Mouse (Mus musculus): Measurements from ENCODE around the gene Ppp1r10. TPM values are rescaled to one million over a fixed set of nuclear protein-coding genes. Genes with fewer than 3 reads are reported as not detected.
"Not testable (repeated sequence)": the region's sequence is repeated elsewhere in the genome, so short reads cannot be mapped to it uniquely, and the experiment has no call there.

Gene Ppp1r10
- polyA plus RNA-seq, 1 experiment from 2014 or later, result 45.2 TPM

DNA sequence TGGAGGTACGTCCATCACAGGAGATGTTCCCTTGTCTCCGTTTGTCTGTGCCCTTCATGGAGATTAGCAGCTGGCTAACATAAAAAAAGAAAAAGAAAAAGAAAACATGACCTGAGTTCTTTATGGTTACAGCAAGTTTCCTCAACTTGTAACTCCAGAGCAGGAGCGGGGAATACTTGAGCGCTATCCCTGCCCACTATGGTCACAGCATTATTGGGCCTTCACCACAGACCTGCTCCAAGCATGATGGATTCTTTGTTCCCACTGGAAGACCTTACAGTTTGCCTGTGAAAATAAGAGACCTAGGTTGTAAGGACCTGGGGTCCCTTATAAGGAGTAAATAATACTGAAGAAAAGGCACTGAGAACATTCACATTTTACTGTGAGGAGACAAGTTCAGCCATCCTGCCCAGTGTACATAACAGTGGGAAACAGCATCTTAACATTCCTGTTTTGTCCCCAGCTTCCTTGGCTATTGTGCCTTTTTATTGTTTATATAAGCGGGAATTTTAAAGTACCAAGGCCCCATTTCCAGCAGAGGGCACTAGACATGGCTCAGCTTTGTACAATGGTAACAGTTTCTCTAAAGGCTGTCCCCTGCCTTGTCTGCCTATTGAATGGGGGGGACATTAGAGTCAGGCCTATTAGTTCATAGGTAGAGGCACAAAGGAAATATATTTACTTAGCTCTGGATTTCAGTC lies 4.8 kb downstream of the Ppp1r10 start:
- Histone ChIP-seq H3K27me3 (ENCODE audit: control insufficient read depth, insufficient read depth, low read length) (no peaks in the 10 kb centered on the region), H3K4me2 (ENCODE audit: low read length) (peak overlapping the region; percentile 65), H3K9me3 (ENCODE audit: control insufficient read depth, low read length) (no peaks in the 10 kb centered on the region), H3K4me1 (ENCODE audit: control insufficient read depth, insufficient read depth, low read length) (peaks cover 30% of the 10 kb centered on the region), H3K9ac (replicated peaks; ENCODE audit: low read length) (peak overlapping the region; percentile 17; the same call in 1 of the 2 replicates), H3K36me3 (ENCODE audit: control insufficient read depth, insufficient read depth, low read length) (peaks cover 29% of the 10 kb centered on the region), H3K27ac (replicated peaks; ENCODE audit: low read depth, low read length) (peak overlapping the region; percentile 92), H3K4me3 (replicated peaks; ENCODE audit: low read depth, low read length) (no peak overlapping the region)
- WGBS, result 72% methylated on average over 5 of the region's 5 CpGs
- DNase-seq, result peak; percentile 81
- no peak for ATAC-seq (ENCODE audit: low FRiP score, low TSS enrichment)

DNA sequence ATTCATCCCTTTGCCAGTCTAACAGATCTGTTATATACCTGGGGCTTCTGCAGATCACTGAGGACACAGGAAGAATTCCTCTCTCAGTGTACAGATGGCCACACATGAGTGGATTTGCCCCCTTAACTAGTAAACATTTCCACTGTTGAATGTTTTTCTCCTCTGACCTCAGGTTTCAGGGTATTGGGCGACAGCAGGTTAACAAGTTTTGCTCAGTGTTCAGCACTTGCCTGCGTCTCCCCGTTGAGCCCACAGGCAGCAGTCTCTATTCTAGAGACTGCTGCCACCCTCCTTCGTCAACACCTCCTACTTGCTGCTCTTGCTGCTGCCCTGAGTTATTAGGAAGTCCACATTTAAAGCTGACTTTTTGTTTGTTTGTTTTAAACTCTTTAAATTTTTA lies 5.5 kb downstream of the Ppp1r10 start:
- ATAC-seq (ENCODE audit: low FRiP score, low TSS enrichment) (no peak), DNase-seq (no peak)
- Histone ChIP-seq H3K9ac (replicated peaks; ENCODE audit: low read length) (no peak overlapping the region), H3K4me1 (ENCODE audit: control insufficient read depth, insufficient read depth, low read length) (peaks cover 30% of the 10 kb centered on the region), H3K4me3 (replicated peaks; ENCODE audit: low read depth, low read length) (no peak overlapping the region), H3K9me3 (ENCODE audit: control insufficient read depth, low read length) (no peaks in the 10 kb centered on the region), H3K36me3 (ENCODE audit: control insufficient read depth, insufficient read depth, low read length) (peaks cover 36% of the 10 kb centered on the region), H3K4me2 (ENCODE audit: low read length) (no peak overlapping the region), H3K27ac (replicated peaks; ENCODE audit: low read depth, low read length) (peak overlapping the region; percentile 92; the same call in 1 of the 2 replicates), H3K27me3 (ENCODE audit: control insufficient read depth, insufficient read depth, low read length) (no peaks in the 10 kb centered on the region)
- 86% methylated on average over 4 of the region's 4 CpGs for WGBS

DNA sequence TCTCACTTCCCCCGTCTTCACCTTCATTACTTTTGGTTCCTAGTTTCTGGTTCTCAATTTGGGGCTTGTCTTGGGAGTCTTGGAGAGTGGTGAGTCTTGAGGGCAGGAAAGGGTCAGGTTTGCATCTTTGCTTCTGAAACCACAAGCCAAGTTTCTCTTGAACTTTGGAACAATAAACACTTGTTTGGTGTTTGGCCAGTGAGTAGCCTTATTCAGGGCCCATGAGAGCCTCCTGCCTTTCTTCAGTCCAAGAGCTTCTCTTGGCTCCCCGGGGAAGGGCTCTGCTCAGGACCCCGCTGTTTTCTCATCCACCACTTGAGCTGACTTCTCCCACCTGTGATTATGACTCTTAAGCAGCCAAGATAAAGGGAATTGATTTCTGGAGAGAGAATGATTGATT lies 6.3 kb downstream of the Ppp1r10 start:
- ATAC-seq (ENCODE audit: low FRiP score, low TSS enrichment), result no peak
- no peak for DNase-seq
- 93% methylated on average over 3 of the region's 3 CpGs for WGBS
- Histone ChIP-seq H3K9ac (replicated peaks; ENCODE audit: low read length) (no peak overlapping the region; the same call in 1 of the 2 replicates), H3K27ac (replicated peaks; ENCODE audit: low read depth, low read length) (no peak overlapping the region), H3K4me3 (replicated peaks; ENCODE audit: low read depth, low read length) (no peak overlapping the region), H3K27me3 (ENCODE audit: control insufficient read depth, insufficient read depth, low read length) (no peaks in the 10 kb centered on the region), H3K9me3 (ENCODE audit: control insufficient read depth, low read length) (no peaks in the 10 kb centered on the region), H3K36me3 (ENCODE audit: control insufficient read depth, insufficient read depth, low read length) (peaks cover 42% of the 10 kb centered on the region), H3K4me2 (ENCODE audit: low read length) (no peak overlapping the region), H3K4me1 (ENCODE audit: control insufficient read depth, insufficient read depth, low read length) (peaks cover 30% of the 10 kb centered on the region)

DNA sequence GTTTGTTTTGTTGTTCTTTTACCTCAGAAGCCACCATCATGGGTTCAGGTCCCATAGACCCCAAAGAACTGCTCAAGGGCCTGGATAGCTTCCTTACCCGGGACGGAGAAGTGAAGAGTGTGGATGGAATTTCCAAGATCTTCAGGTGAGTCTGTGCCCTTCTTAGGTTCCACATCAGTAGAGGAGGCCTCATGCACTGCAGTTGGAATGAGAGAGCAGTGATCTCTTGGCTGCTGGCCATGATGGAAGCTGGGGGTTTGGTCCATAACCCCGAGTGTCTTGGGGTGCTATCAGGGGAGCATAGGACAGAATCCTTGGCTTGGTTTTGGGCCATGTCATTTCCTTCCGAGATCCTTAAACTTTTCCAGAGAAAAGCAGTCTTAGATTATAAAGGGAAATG lies 7.0 kb downstream of the Ppp1r10 start:
- H3K4me2 ChIP-seq (ENCODE audit: low read length), result no peak overlapping the region
- DNase-seq, result no peak
- H3K4me1 ChIP-seq (ENCODE audit: control insufficient read depth, insufficient read depth, low read length), result peaks cover 30% of the 10 kb centered on the region
- 93% methylated on average over 4 of the region's 4 CpGs for WGBS
- H3K27ac ChIP-seq (replicated peaks; ENCODE audit: low read depth, low read length), result no peak overlapping the region
- H3K9ac ChIP-seq (replicated peaks; ENCODE audit: low read length), result no peak overlapping the region
- H3K4me3 ChIP-seq (replicated peaks; ENCODE audit: low read depth, low read length), result no peak overlapping the region
- H3K9me3 ChIP-seq (ENCODE audit: control insufficient read depth, low read length), result no peaks in the 10 kb centered on the region
- no peak for ATAC-seq (ENCODE audit: low FRiP score, low TSS enrichment)
- peaks cover 49% of the 10 kb centered on the region for H3K36me3 ChIP-seq (ENCODE audit: control insufficient read depth, insufficient read depth, low read length)
- no peaks in the 10 kb centered on the region for H3K27me3 ChIP-seq (ENCODE audit: control insufficient read depth, insufficient read depth, low read length)

DNA sequence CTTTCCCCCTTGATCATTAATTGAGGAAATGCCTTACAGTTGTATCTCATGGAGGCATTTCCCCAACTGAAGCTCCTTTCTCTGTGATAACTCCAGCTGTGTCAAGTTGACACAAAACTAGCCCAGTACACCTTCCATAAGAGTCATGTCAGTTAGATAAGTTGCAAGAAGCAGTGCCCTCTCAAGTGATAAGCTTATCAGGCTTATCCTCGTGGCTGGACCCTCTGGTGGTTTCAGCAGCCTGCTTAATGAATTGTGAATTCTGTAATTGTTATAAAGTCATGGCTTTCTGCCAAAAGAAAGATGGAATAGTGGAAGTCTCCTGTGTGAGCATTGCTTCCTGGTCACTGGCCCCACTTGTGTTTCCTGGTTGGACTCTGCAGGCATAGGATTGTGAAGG lies 11.2 kb downstream of the Ppp1r10 start:
- WGBS, result 74% methylated on average over 1 of the region's 1 CpGs
- H3K36me3 ChIP-seq (ENCODE audit: control insufficient read depth, insufficient read depth, low read length), result peaks cover 81% of the 10 kb centered on the region
- DNase-seq, result no peak

DNA sequence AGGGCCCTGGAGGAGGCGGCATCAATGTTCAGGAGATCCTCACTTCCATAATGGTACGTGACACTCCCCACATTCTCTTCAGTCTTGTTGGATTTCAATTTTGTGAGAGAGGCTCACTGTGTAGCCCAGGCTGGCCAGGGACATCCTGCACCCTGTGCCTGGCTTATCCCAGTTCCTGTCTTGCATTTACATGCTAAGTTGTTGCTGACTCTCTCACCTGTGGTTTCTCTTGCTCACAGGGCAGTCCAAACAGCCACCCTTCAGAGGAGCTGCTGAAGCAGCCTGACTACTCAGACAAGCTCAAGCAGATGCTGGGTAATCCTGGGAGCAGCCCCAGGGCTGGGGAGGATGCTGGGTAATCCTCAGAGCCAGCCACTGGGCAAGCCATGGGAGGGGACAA lies 13.3 kb downstream of the Ppp1r10 start:
- Histone ChIP-seq H3K27ac (replicated peaks; ENCODE audit: low read depth, low read length) (no peak overlapping the region), H3K9ac (replicated peaks; ENCODE audit: low read length) (no peak overlapping the region), H3K36me3 (ENCODE audit: control insufficient read depth, insufficient read depth, low read length) (peaks cover 69% of the 10 kb centered on the region), H3K4me2 (ENCODE audit: low read length) (no peak overlapping the region), H3K4me3 (replicated peaks; ENCODE audit: low read depth, low read length) (no peak overlapping the region), H3K9me3 (ENCODE audit: control insufficient read depth, low read length) (no peaks in the 10 kb centered on the region), H3K4me1 (ENCODE audit: control insufficient read depth, insufficient read depth, low read length) (no peaks in the 10 kb centered on the region), H3K27me3 (ENCODE audit: control insufficient read depth, insufficient read depth, low read length) (no peaks in the 10 kb centered on the region)
- ATAC-seq (ENCODE audit: low FRiP score, low TSS enrichment) (no peak), DNase-seq (no peak)
- WGBS, result 93% methylated on average over 2 of the region's 2 CpGs

More for the DNA sequence above, 11.2 kb downstream of the Ppp1r10 start:
- no peak for ATAC-seq (ENCODE audit: low FRiP score, low TSS enrichment)
- Histone ChIP-seq H3K27ac (replicated peaks; ENCODE audit: low read depth, low read length) (no peak overlapping the region), H3K9me3 (ENCODE audit: control insufficient read depth, low read length) (no peaks in the 10 kb centered on the region), H3K27me3 (ENCODE audit: control insufficient read depth, insufficient read depth, low read length) (no peaks in the 10 kb centered on the region), H3K9ac (replicated peaks; ENCODE audit: low read length) (no peak overlapping the region), H3K4me3 (replicated peaks; ENCODE audit: low read depth, low read length) (no peak overlapping the region), H3K4me1 (ENCODE audit: control insufficient read depth, insufficient read depth, low read length) (no peaks in the 10 kb centered on the region), H3K4me2 (ENCODE audit: low read length) (no peak overlapping the region)

DNA sequence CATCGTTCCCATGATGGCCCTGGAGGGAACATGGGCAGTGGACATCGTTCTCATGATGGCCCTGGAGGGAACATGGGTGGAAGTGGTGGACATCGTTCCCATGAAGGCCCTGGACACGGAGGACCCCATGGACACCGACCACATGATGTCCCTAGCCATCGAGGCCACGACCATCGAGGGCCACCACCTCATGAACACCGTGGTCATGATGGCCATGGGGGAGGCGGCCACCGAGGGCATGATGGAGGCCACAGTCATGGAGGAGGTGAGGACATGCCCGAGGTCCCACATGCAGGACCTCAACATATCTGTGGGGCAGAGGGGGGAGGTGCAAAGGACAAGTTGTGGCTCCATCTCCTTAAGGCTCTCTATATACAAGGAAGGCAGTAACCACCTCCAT lies 14.4 kb downstream of the Ppp1r10 start:
- DNase-seq (no peak), ATAC-seq (ENCODE audit: low FRiP score, low TSS enrichment) (no peak)
- peaks cover 58% of the 10 kb centered on the region for H3K36me3 ChIP-seq (ENCODE audit: control insufficient read depth, insufficient read depth, low read length)
- H3K9ac ChIP-seq (replicated peaks; ENCODE audit: low read length), result no peak overlapping the region
- H3K27me3 ChIP-seq (ENCODE audit: control insufficient read depth, insufficient read depth, low read length), result no peaks in the 10 kb centered on the region
- H3K4me3 ChIP-seq (replicated peaks; ENCODE audit: low read depth, low read length), result no peak overlapping the region
- WGBS, result 96% methylated on average over 12 of the region's 12 CpGs
- H3K27ac ChIP-seq (replicated peaks; ENCODE audit: low read depth, low read length), result no peak overlapping the region
- H3K4me2 ChIP-seq (ENCODE audit: low read length), result no peak overlapping the region
- no peaks in the 10 kb centered on the region for H3K4me1 ChIP-seq (ENCODE audit: control insufficient read depth, insufficient read depth, low read length)
- no peaks in the 10 kb centered on the region for H3K9me3 ChIP-seq (ENCODE audit: control insufficient read depth, low read length)

DNA sequence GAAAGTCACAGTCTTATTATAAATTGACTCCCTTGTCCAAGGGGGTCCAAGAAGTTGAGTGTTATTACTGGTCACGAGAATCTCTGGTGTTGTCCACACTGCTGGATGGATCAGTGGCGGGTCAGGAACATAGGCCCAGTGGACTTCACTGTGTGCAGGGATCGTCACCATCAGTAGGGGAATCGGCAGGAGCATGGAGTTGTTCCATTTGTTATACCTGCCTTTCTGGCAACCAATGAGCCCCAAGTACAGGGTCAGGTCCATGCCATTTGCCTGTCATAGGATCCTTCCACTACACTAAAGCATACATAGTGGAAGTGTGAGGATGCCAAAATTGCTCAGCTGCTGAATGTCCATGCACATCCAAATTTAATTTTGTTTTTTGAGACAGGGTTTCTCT lies 16.4 kb downstream of the Ppp1r10 start:
- WGBS, result 92% methylated on average over 4 of the region's 4 CpGs
- no peak overlapping the region for H3K4me3 ChIP-seq (replicated peaks; ENCODE audit: low read depth, low read length)
- no peaks in the 10 kb centered on the region for H3K4me1 ChIP-seq (ENCODE audit: control insufficient read depth, insufficient read depth, low read length)
- DNase-seq (no peak), ATAC-seq (ENCODE audit: low FRiP score, low TSS enrichment) (no peak)
- no peak overlapping the region for H3K27ac ChIP-seq (replicated peaks; ENCODE audit: low read depth, low read length)
- H3K9ac ChIP-seq (replicated peaks; ENCODE audit: low read length), result no peak overlapping the region
- H3K9me3 ChIP-seq (ENCODE audit: control insufficient read depth, low read length), result no peaks in the 10 kb centered on the region
- H3K4me2 ChIP-seq (ENCODE audit: low read length), result no peak overlapping the region
- H3K27me3 ChIP-seq (ENCODE audit: control insufficient read depth, insufficient read depth, low read length), result no peaks in the 10 kb centered on the region
- H3K36me3 ChIP-seq (ENCODE audit: control insufficient read depth, insufficient read depth, low read length), result peaks cover 41% of the 10 kb centered on the region

DNA sequence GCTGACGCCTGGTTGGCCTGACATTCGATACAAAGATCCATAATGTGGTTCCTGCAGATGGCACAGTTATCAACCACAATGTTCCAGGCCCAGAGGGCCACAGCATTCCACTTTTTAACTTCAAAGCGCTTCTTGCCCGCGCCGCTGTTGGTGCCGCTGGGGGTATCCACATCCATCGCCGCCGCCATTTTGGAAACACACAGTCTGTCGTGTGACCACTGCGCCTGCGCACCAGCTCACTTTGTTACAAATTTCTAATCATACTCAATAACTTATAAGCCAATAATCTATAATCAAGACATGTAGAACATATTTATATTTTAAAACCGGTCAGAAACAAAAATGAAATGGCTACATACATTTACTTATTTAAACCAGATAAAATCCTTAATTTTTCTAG lies 19.5 kb downstream of the Ppp1r10 start:
- not testable (repeated sequence) for H3K27me3 ChIP-seq (ENCODE audit: control insufficient read depth, insufficient read depth, low read length); H3K9me3 ChIP-seq (ENCODE audit: control insufficient read depth, low read length); H3K27ac ChIP-seq (replicated peaks; ENCODE audit: low read depth, low read length); H3K36me3 ChIP-seq (ENCODE audit: control insufficient read depth, insufficient read depth, low read length); H3K9ac ChIP-seq (replicated peaks; ENCODE audit: low read length); H3K4me3 ChIP-seq (replicated peaks; ENCODE audit: low read depth, low read length); ATAC-seq (ENCODE audit: low FRiP score, low TSS enrichment); H3K4me1 ChIP-seq (ENCODE audit: control insufficient read depth, insufficient read depth, low read length); H3K4me2 ChIP-seq (ENCODE audit: low read length); DNase-seq
- 93% methylated on average over 14 of the region's 14 CpGs for WGBS
